Mouse (Mus musculus) c-Kit-positive CD71-positive TER-119-negative erythroid progenitor cells, embryonic 14.5 days (primary cell): Measurements from ENCODE around the gene Fto.

Source experiments
- DNase-seq: peaks from one replicate; pipeline ENCODE4 v3.0.0-alpha.2; 2013; ENCODE audit warnings: low read depth

Fto gene

GRCm38 (mm10) chr8:91455591-91455990 lies 142.3 kb downstream of the Fto start:
- DNase-seq = no peak

GRCm38 (mm10) chr8:91458016-91458415 lies 144.7 kb downstream of the Fto start:
- DNase-seq = no peak

GRCm38 (mm10) chr8:91460965-91461364 lies 147.6 kb downstream of the Fto start:
- DNase-seq = no peak

- DNase-seq = no peak
These were observed 150.4 kb downstream of the Fto start for GRCm38 (mm10) chr8:91463757-91464156.

- DNase-seq = no peak
These were observed 154.1 kb downstream of the Fto start for GRCm38 (mm10) chr8:91467463-91467862.

GRCm38 (mm10) chr8:91467881-91468534 lies 154.7 kb downstream of the Fto start:
- no peak for DNase-seq

- DNase-seq = no peak
These were observed 156.1 kb downstream of the Fto start for GRCm38 (mm10) chr8:91469441-91469840.

- no peak for DNase-seq
These were observed 161.5 kb downstream of the Fto start for GRCm38 (mm10) chr8:91474731-91475279.

GRCm38 (mm10) chr8:91476988-91477387 lies 163.7 kb downstream of the Fto start:
- no peak for DNase-seq

GRCm38 (mm10) chr8:91477471-91477870 lies 164.1 kb downstream of the Fto start:
- no peak for DNase-seq

- no peak for DNase-seq
These were observed 169.2 kb downstream of the Fto start for GRCm38 (mm10) chr8:91482511-91482910.

- DNase-seq = no peak
These were observed 173.1 kb downstream of the Fto start for GRCm38 (mm10) chr8:91486394-91486793.

GRCm38 (mm10) chr8:91487456-91487855 lies 174.1 kb downstream of the Fto start:
- DNase-seq = no peak

GRCm38 (mm10) chr8:91488086-91488783 lies 174.9 kb downstream of the Fto start:
- peak; percentile 51 for DNase-seq

- DNase-seq = no peak
These were observed 175.6 kb downstream of the Fto start for GRCm38 (mm10) chr8:91488784-91489450.

- no peak for DNase-seq
These were observed 176.7 kb downstream of the Fto start for GRCm38 (mm10) chr8:91490065-91490464.

GRCm38 (mm10) chr8:91493373-91493772 lies 180.0 kb downstream of the Fto start:
- no peak for DNase-seq

GRCm38 (mm10) chr8:91494501-91495259 lies 181.4 kb downstream of the Fto start:
- DNase-seq = no peak

GRCm38 (mm10) chr8:91495260-91495601 lies 181.9 kb downstream of the Fto start:
- no peak for DNase-seq

GRCm38 (mm10) chr8:91496000-91496399 lies 182.7 kb downstream of the Fto start:
- DNase-seq = no peak

- no peak for DNase-seq
These were observed 183.6 kb downstream of the Fto start for GRCm38 (mm10) chr8:91496936-91497335.

- no peak for DNase-seq
These were observed 185.3 kb downstream of the Fto start for GRCm38 (mm10) chr8:91498611-91499010.
